Mouse (Mus musculus): Measurements from ENCODE around the gene Cpne5.
"Not testable (repeated sequence)": the region's sequence is repeated elsewhere in the genome, so short reads cannot be mapped to it uniquely, and the experiment has no call there.

Cpne5 gene

GRCm38 (mm10) chr17:29257001-29257511 lies 19.1 kb upstream of the Cpne5 start:
- DNase-seq (ENCODE audit: extremely low spot score, low spot score), result no peak

GRCm38 (mm10) chr17:29256507-29256906 lies 18.5 kb upstream of the Cpne5 start:
- no peak for DNase-seq (ENCODE audit: extremely low spot score, low spot score)

- not testable (repeated sequence) for DNase-seq (ENCODE audit: extremely low spot score, low spot score)
These were observed 16.8 kb upstream of the Cpne5 start for GRCm38 (mm10) chr17:29254784-29255183.

GRCm38 (mm10) chr17:29253684-29254083 lies 15.7 kb upstream of the Cpne5 start:
- DNase-seq (ENCODE audit: extremely low spot score, low spot score), result no peak

GRCm38 (mm10) chr17:29253236-29253635 lies 15.3 kb upstream of the Cpne5 start:
- no peak for DNase-seq (ENCODE audit: extremely low spot score, low spot score)

GRCm38 (mm10) chr17:29251608-29252390 lies 13.8 kb upstream of the Cpne5 start:
- no peak for DNase-seq (ENCODE audit: extremely low spot score, low spot score)

GRCm38 (mm10) chr17:29251006-29251405 lies 13.0 kb upstream of the Cpne5 start:
- not testable (repeated sequence) for DNase-seq (ENCODE audit: extremely low spot score, low spot score)

- no peak for DNase-seq (ENCODE audit: extremely low spot score, low spot score)
These were observed 11.5 kb upstream of the Cpne5 start for GRCm38 (mm10) chr17:29249512-29249911.

GRCm38 (mm10) chr17:29247881-29248280 lies 9.9 kb upstream of the Cpne5 start:
- no peak for DNase-seq (ENCODE audit: extremely low spot score, low spot score)

- peak; percentile 60 for DNase-seq (ENCODE audit: extremely low spot score, low spot score)
These were observed 8.6 kb upstream of the Cpne5 start for GRCm38 (mm10) chr17:29246602-29247001.

GRCm38 (mm10) chr17:29245725-29246124 lies 7.8 kb upstream of the Cpne5 start:
- no peak for DNase-seq (ENCODE audit: extremely low spot score, low spot score)

- no peak for DNase-seq (ENCODE audit: extremely low spot score, low spot score)
These were observed 6.9 kb upstream of the Cpne5 start for GRCm38 (mm10) chr17:29244912-29245311.

GRCm38 (mm10) chr17:29238421-29238945 lies 516 bp upstream of the Cpne5 start:
- peak; percentile 52 for DNase-seq (ENCODE audit: extremely low spot score, low spot score)

- DNase-seq (ENCODE audit: extremely low spot score, low spot score), result peak; percentile 37
These were observed 648 bp downstream of the Cpne5 start for GRCm38 (mm10) chr17:29237267-29237771.

GRCm38 (mm10) chr17:29236111-29236510 lies 1.9 kb downstream of the Cpne5 start:
- no peak for DNase-seq (ENCODE audit: extremely low spot score, low spot score)

- no peak for DNase-seq (ENCODE audit: extremely low spot score, low spot score)
These were observed 6.9 kb downstream of the Cpne5 start for GRCm38 (mm10) chr17:29231109-29231508.

GRCm38 (mm10) chr17:29220631-29221030 lies 17.3 kb downstream of the Cpne5 start:
- DNase-seq (ENCODE audit: extremely low spot score, low spot score), result no peak

GRCm38 (mm10) chr17:29218017-29218416 lies 19.9 kb downstream of the Cpne5 start:
- DNase-seq (ENCODE audit: extremely low spot score, low spot score), result no peak

GRCm38 (mm10) chr17:29216078-29216477 lies 21.9 kb downstream of the Cpne5 start:
- DNase-seq (ENCODE audit: extremely low spot score, low spot score), result no peak

- DNase-seq (ENCODE audit: extremely low spot score, low spot score), result no peak
These were observed 23.3 kb downstream of the Cpne5 start for GRCm38 (mm10) chr17:29214655-29215054.

GRCm38 (mm10) chr17:29214193-29214456 lies 23.8 kb downstream of the Cpne5 start:
- DNase-seq (ENCODE audit: extremely low spot score, low spot score), result no peak

GRCm38 (mm10) chr17:29213381-29214192 lies 24.4 kb downstream of the Cpne5 start:
- DNase-seq (ENCODE audit: extremely low spot score, low spot score), result no peak

Data from neural tube, embryonic 10.5 days (tissue).